Mouse (Mus musculus) intestine, postnatal 0 days (tissue): ENCODE data around the gene Ugt1a10. TPM values are rescaled to one million over a fixed set of nuclear protein-coding genes. Genes with fewer than 3 reads are reported as not detected.

ENCODE experiments used
- ATAC-seq: fragments of 200-750 bp; cut with Nextera tagmentation; 2 replicates; pipeline ENCODE4 v1.8.0; 2017; ENCODE audit warnings: mild to moderate bottlenecking, moderate TSS enrichment, moderate library complexity
- H3K27ac ChIP-seq: fragments of 300-500 bp; sonication (generic); 2 replicates; pipeline ENCODE4 v1.5.1; 2014; ENCODE audit warnings: mild to moderate bottlenecking, low read depth, low read length, moderate library complexity
- H3K27me3 ChIP-seq: fragments of 300-500 bp; sonication (generic); replicated peaks from 2 replicates; pipeline ENCODE4 v1.6.1; 2014; ENCODE audit warnings: low read length, mixed read lengths; ENCODE audit not compliant: control insufficient read depth, insufficient read depth
- H3K36me3 ChIP-seq: fragments of 300-500 bp; sonication (generic); 2 replicates; pipeline ENCODE4 v1.6.1; 2014; ENCODE audit warnings: mild to moderate bottlenecking, moderate library complexity; ENCODE audit not compliant: control insufficient read depth, insufficient read depth
- H3K4me1 ChIP-seq: fragments of 300-500 bp; sonication (generic); replicated peaks from 2 replicates; pipeline ENCODE4 v1.6.1; 2014; ENCODE audit warnings: antibody characterized with exemption, low read length, mixed read lengths; ENCODE audit not compliant: control insufficient read depth, insufficient read depth
- H3K4me2 ChIP-seq: fragments of 300-500 bp; sonication (generic); replicated peaks from 2 replicates; pipeline ENCODE4 v1.6.1; 2014; ENCODE audit warnings: low read depth, mild to moderate bottlenecking, moderate library complexity
- H3K4me3 ChIP-seq: fragments of 300-500 bp; sonication (generic); 2 replicates; pipeline ENCODE4 v1.5.1; 2014; ENCODE audit warnings: low read depth, low read length
- H3K9ac ChIP-seq: fragments of 300-500 bp; sonication (generic); 2 replicates; pipeline ENCODE4 v1.6.1; 2014; ENCODE audit warnings: mild to moderate bottlenecking, low read depth, low read length
- H3K9me3 ChIP-seq: fragments of 300-500 bp; sonication (generic); 2 replicates; pipeline ENCODE4 v1.6.1; 2016; ENCODE audit warnings: mixed run types; ENCODE audit not compliant: control insufficient read depth
- CTCF ChIP-seq: sonication (generic); IDR thresholded peaks from 2 replicates; pipeline ENCODE4 v1.5.1; 2016; ENCODE audit warnings: low read depth, mild to moderate bottlenecking, control low read depth, antibody characterized with exemption, moderate library complexity
- WGBS: fragments of 180-500 bp; shearing (Covaris S2); extraction: QIAGEN DNeasy Blood & Tissue Kit; methylation state at CpG from one replicate; pipeline ENCODE4 v1.1.7; 2014; 5-methylcytosine and 5-hydroxymethylcytosine counted together
- polyA plus RNA-seq: library from polyadenylated mRNA; unstranded; fragments of >200 nt; fragmentation: Nextera tagmentation; extraction: Ambion mirVana; gene quantifications from 2 replicates; pipeline ENCODE4 v1.2.1, GENCODE M21; 2015

Gene Ugt1a10
- polyA plus RNA-seq, 1 experiment from 2014 or later, result 0.05 TPM

GRCm38 (mm10) chr1:88230421-88230820 is 175.2 kb downstream of the Ugt1a10 start:
- no peak for TF ChIP-seq CTCF
- H3K4me2 ChIP-seq, result no peak overlapping the region
- H3K4me3 ChIP-seq, result no peak overlapping the region
- WGBS, result 71% methylated on average over 7 of the region's 7 CpGs
- H3K36me3 ChIP-seq, result no peaks in the 10 kb centered on the region
- H3K27me3 ChIP-seq, result no peaks in the 10 kb centered on the region
- ATAC-seq, result no peak
- no peak overlapping the region for H3K27ac ChIP-seq
- no peak overlapping the region for H3K9ac ChIP-seq
- H3K9me3 ChIP-seq, result peaks cover 60% of the 10 kb centered on the region
- H3K4me1 ChIP-seq, result no peaks in the 10 kb centered on the region

- WGBS, result 76% methylated on average over 6 of the region's 6 CpGs
- no peak overlapping the region for H3K4me3 ChIP-seq
- H3K36me3 ChIP-seq, result no peaks in the 10 kb centered on the region
- no peaks in the 10 kb centered on the region for H3K4me1 ChIP-seq
- ATAC-seq, result no peak
- no peak overlapping the region for H3K4me2 ChIP-seq
- H3K27me3 ChIP-seq, result no peaks in the 10 kb centered on the region
- H3K9ac ChIP-seq, result no peak overlapping the region
- H3K9me3 ChIP-seq, result peaks cover 56% of the 10 kb centered on the region
- no peak overlapping the region for H3K27ac ChIP-seq
- TF ChIP-seq CTCF, result no peak
These were observed 176.0 kb downstream of the Ugt1a10 start for GRCm38 (mm10) chr1:88230981-88231802.

GRCm38 (mm10) chr1:88231803-88232499 is 176.8 kb downstream of the Ugt1a10 start:
- Histone ChIP-seq H3K27ac (no peak overlapping the region), H3K4me2 (no peak overlapping the region), H3K27me3 (no peaks in the 10 kb centered on the region), H3K4me1 (no peaks in the 10 kb centered on the region), H3K4me3 (no peak overlapping the region), H3K36me3 (no peaks in the 10 kb centered on the region), H3K9me3 (peaks cover 49% of the 10 kb centered on the region), H3K9ac (no peak overlapping the region)
- WGBS, result 63% methylated on average over 7 of the region's 7 CpGs
- ATAC-seq, result no peak
- TF ChIP-seq CTCF, result no peak

- H3K4me3 ChIP-seq, result no peak overlapping the region
- H3K4me1 ChIP-seq, result no peaks in the 10 kb centered on the region
- no peaks in the 10 kb centered on the region for H3K27me3 ChIP-seq
- ATAC-seq, result no peak
- no peaks in the 10 kb centered on the region for H3K36me3 ChIP-seq
- no peak overlapping the region for H3K4me2 ChIP-seq
- 56% methylated on average over 3 of the region's 3 CpGs for WGBS
- no peak overlapping the region for H3K9ac ChIP-seq
- H3K27ac ChIP-seq, result no peak overlapping the region
- TF ChIP-seq CTCF, result no peak
- H3K9me3 ChIP-seq, result peaks cover 51% of the 10 kb centered on the region
These were observed 177.6 kb downstream of the Ugt1a10 start for GRCm38 (mm10) chr1:88232664-88233380.

GRCm38 (mm10) chr1:88233421-88234247 is 178.4 kb downstream of the Ugt1a10 start:
- Histone ChIP-seq H3K27ac (no peak overlapping the region), H3K4me3 (no peak overlapping the region), H3K27me3 (no peaks in the 10 kb centered on the region), H3K4me1 (no peaks in the 10 kb centered on the region), H3K9ac (no peak overlapping the region), H3K4me2 (no peak overlapping the region), H3K9me3 (peaks cover 52% of the 10 kb centered on the region), H3K36me3 (no peaks in the 10 kb centered on the region)
- ATAC-seq, result no peak
- no peak for TF ChIP-seq CTCF
- WGBS, result 67% methylated on average over 14 of the region's 14 CpGs

GRCm38 (mm10) chr1:88234248-88234610 is 179.0 kb downstream of the Ugt1a10 start:
- H3K4me3 ChIP-seq, result no peak overlapping the region
- no peak for ATAC-seq
- no peak overlapping the region for H3K9ac ChIP-seq
- H3K4me1 ChIP-seq, result no peaks in the 10 kb centered on the region
- TF ChIP-seq CTCF, result no peak
- H3K36me3 ChIP-seq, result no peaks in the 10 kb centered on the region
- no peaks in the 10 kb centered on the region for H3K27me3 ChIP-seq
- H3K9me3 ChIP-seq, result peaks cover 57% of the 10 kb centered on the region
- no peak overlapping the region for H3K27ac ChIP-seq
- WGBS, result 61% methylated on average over 4 of the region's 4 CpGs
- no peak overlapping the region for H3K4me2 ChIP-seq
